Mouse (Mus musculus) kidney, adult 8-10 months (tissue): ENCODE measurements around the gene Pkd1l1.

Experiments used
- DNase-seq, 2 experiments: peaks; one replicate each; pipeline ENCODE4 v3.0.0; 2022

The Pkd1l1 gene

DNA sequence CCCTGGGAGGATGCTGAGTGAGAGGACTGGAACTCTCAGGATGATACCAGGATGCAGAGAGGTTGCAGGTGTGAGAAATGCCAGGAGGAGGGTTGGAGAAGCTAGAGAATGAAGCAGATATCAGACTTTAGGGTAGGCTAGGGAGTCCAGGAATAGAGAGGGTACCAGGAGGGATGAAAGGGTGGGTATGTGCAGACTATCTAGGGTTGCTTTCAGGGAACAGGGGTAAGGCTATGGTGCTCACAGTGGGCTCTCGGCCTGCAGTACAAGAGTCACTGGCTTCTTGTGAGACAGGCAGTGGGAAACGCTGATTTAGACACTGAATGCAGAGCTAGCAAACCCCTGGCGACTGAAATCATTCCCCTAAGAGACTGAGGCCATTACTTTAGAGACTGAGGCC, at the start of gene Pkd1l1:
Pkd1l1 (minus strand) TSS at position 101 of the 400 bp plus-strand sequence.
- DNase-seq = no peak

GRCm38 (mm10) chr11:9020207-9020606, 47.1 kb upstream of the Pkd1l1 start:
- DNase-seq = no peak

- no peak for DNase-seq
These were observed 45.6 kb upstream of the Pkd1l1 start for GRCm38 (mm10) chr11:9018491-9019267.

- no peak for DNase-seq
These were observed 41.7 kb upstream of the Pkd1l1 start for GRCm38 (mm10) chr11:9014740-9015139.

DNA sequence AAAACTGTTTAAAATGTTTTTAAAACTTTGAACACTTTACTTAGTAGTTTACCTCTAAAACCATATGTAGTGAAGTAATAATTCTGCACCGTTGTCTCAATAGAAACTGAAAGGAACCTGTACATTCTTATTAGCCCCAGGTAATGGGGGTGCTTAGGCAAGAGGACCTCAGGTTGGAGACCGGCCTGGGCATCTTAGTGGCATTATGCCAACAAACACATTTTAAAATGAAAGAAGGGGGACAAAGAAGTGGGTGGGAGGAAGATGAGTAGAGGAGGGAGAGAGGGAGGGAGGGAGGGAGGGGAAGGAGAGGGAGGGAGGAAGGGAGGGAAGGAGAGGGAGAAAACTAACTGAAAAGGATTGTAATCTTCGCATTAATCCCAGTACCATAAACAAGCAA, 38.3 kb upstream of the Pkd1l1 start:
- no peak for DNase-seq

- DNase-seq = peak; percentile 86 to 92
These were observed 37.8 kb upstream of the Pkd1l1 start, which contains the start of gene Hus1 for GRCm38 (mm10) chr11:9010853-9011339. Gene Hus1, minus strand, starts transcription at chr11:9011191.

DNA sequence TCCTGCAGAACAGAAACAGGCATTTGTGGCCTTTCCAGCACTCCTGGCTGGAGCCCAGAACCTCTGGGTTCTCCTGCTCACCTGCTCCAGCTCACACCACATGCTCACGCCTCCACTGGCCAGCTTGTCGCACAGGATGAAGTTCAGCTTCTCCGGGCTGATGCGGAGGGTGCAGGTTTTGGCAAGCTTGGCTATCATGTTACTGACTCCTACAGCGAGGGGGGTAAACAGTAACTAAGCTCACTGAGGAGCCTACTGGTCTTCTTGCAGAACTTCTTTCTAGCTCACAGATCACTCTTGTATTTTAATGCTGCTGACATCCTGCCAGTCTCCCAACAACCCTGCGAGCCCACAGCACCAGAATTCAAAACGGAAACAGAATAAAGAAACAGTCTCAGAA, 37.4 kb upstream of the Pkd1l1 start:
- DNase-seq = peak; percentile 85 to 88

DNA sequence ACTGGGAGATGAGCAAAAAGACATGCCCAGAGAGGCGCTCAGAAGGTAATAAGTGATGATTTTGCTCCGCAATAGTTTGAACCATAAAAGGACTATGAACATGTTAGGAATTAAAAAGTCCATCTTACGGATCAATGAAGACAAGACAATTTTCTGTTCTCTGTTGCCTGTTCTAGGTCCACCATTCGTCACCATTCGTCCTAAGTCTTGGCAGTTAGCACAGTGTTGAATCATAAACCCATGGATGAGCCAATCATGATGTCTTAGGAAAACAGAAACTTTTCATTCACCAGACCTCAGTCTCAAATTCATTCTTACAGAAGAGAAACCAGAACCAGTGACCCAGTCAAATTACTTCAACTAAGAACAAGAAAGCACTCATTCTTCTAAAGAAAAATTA, 35.7 kb upstream of the Pkd1l1 start:
- DNase-seq = peak; percentile 17 to 48

- no peak for DNase-seq
These were observed 15.0 kb upstream of the Pkd1l1 start for GRCm38 (mm10) chr11:8988084-8988483.

DNA sequence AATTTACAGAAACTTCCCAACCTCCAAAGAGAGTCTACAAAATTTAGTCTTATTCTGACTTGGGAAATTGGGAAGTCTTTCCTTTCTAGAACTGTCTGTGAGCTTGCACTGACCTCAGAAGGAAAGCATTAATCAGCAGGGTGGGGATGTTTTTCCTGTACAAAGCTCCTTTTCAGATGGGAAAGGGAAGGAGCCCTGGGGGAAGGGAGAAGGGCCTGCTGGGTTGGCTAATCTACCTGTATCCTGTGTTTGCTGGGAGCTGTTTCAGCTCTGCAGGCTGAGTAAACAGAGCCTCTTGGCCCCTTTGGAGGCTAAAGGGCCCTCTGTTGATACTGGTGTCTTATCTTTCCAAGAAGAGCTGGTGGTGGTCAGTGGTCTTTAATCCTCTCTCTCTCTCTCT, 13.0 kb upstream of the Pkd1l1 start:
- peak; percentile 45 to 60 for DNase-seq

DNA sequence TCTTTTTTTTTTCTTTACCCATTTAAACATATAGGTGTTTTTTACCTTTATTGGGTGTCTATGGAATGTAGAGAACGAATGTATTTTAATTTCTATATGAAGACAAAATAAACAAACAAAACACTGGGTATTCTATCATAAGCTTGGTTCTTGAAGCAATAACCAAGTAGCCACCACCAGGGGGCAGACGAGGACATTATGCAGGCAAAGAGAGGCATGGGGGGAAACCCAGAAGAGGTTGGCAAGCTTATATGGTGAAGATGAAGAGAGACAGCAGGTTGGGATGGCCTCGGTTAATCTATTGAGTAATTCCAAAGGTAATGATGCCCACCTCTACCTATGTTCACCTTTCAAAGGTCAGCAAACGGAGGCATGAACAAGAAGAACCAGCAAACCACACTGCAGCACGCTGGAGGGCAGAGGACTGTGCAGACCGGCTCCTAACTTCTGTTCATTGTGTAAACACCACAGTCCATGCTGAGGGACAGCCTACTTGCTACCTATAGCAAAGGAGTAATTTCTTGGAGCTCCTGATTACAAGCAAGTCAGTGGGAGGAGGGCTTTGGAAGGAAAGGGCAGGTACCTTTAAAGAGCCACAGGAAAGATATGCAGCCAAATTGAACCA, 10.3 kb upstream of the Pkd1l1 start:
- DNase-seq = peak; percentile 50 to 79

GRCm38 (mm10) chr11:8978154-8978553, 5.1 kb upstream of the Pkd1l1 start:
- no peak for DNase-seq

DNA sequence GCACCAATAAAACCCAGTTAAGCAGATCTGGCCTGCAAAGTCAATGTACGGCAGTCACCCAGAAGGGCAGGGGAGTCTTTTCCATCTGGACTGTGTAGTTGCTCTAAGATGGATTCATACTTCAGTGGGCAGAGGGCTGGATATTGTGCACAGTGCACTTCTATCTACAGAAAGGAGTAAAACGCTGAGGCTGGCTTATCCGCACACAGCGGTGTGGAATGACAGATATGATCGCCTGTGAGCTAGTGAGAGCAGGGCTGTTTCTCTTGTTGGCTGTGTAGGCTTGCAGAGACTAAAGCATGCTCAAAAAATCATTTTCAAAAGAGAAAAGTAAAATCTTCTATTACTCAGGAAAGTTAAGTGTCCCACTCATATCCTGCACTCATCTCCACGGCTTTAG, 973 bp downstream of the Pkd1l1 start:
- no peak for DNase-seq

- DNase-seq = no peak
These were observed 2.6 kb downstream of the Pkd1l1 start for GRCm38 (mm10) chr11:8970509-8970908.

GRCm38 (mm10) chr11:8968094-8968493, 5.0 kb downstream of the Pkd1l1 start:
- no peak for DNase-seq

DNA sequence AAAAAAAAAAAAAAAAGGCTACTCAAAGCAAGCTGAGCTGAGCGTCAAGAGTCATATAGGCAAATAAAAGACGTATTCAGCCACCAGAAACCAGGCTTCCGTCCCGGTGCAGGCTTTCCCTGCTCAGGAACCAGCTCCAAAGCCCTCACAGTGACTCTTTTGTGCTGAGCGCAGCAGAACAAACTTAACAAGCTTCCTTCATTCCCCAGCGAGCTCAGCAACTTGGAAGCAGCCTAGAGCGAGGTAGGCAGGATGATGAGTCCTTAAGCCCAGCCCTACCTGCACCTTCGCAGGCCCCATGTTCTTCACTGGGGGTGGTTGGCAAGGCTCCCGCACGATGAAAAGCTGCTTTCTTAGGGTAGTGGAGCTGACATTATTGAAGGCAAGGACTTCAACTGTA, 14.5 kb downstream of the Pkd1l1 start:
- DNase-seq = peak in 1 of 2 experiments; percentile 5

DNA sequence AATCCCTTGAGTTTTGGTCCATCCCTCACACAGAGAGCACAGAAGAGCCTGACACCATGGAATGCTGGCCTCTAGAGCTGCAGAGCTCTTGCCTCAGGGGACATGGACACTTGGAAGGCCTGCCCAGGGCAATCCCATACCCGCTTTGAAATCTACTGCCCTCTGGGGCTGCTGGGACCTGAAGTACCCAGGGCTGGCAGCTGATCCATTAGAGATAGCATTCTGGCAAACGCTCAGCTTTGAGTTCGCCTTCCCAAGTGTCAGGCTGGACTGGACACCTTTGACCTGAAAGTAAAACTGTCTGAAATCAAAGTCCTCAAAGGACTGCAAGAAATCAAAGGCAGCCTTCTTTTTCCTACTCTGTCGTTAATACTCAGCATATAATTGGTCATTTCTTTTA, 15.0 kb downstream of the Pkd1l1 start:
- DNase-seq = peak; percentile 39 to 47

GRCm38 (mm10) chr11:8957023-8957422, 16.0 kb downstream of the Pkd1l1 start:
- DNase-seq = no peak

DNA sequence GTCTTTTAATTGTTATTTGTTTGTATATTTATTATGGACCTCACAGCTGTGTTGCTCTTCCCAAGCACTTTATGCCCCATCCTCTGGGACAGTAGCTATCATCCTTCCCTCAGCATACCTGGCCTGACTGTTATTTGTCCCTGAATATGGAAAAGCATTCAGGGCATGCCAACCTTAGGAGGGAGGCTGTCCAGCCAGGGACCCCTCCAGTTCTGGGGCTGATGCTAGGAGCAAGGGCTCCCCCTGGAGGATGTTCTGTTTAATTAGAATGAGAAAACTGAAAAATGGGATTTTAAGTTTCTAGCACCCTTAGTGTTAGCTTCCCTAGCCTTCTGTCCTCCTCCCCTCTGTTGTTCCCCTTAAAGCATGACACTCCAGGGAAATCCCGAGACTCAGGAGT, 17.4 kb downstream of the Pkd1l1 start:
- peak in 1 of 2 experiments; percentile 7 for DNase-seq

DNA sequence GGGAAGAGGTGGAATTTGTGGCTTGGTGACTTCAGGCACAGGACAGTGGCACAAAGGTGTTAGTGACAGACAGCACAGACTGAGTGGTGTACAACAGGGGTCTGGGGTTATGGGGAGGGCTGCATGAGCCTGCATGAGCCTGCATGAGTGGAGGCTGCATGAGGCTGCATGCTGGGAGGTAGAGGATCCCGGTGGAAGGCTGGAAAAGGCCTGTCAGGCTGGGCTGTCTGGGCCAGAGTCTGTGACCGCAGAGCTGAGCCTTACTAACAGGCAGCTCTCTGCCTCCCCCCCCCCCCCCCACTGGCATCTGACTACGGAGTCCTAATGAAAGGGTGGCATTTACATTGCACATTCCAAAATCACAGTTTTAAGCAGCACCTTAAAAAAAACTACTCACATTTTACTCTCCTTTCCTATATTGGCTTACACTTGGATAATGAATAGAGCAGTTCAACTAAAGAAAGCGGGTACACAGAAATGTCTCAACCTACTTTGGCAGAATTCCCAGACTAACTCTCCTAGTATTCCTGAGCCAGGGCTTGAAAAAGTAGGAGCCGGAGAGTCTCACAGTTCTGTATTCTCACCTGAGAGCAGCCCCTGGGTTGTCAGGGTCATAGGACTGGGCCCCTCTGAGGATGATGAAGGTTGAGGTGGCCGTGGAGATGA, 23.2 kb downstream of the Pkd1l1 start:
- DNase-seq = peak in 1 of 2 experiments; percentile 26

DNA sequence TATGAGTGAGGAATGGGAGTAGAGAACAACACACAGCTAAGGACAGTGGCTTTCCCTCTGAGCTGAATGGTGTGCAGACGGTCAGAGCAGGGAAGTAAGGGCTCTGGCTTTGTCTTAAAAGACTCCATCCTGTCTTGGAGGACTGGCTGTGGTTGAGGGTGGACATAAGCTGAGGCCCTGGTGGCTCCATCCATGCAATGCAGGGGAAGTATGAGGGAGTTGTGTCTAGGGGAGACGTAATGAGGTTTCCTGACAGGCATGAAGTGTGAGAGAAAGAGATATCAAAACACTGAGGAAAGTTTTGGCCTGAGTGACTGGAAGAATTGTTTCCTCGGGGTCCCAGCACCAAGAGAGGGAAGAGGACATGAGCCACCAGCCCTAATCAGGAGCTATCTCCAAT, 24.2 kb downstream of the Pkd1l1 start:
- no peak for DNase-seq

- no peak for DNase-seq
These were observed 29.0 kb downstream of the Pkd1l1 start for GRCm38 (mm10) chr11:8944114-8944513.

GRCm38 (mm10) chr11:8942446-8942845, 30.6 kb downstream of the Pkd1l1 start:
- DNase-seq = no peak
